Mouse (Mus musculus) left cerebral cortex, postnatal 10 days (tissue): ENCODE results near the gene Pnkd. TPM values are rescaled to one million over a fixed set of nuclear protein-coding genes. Genes with fewer than 3 reads are reported as not detected.
A peak's percentile ranks its signal among the peaks of the same experiment; 100 is the strongest.
"Not testable (repeated sequence)": the region's sequence is repeated elsewhere in the genome, so short reads cannot be mapped to it uniquely, and the experiment has no call there.

Experiments
- DNase-seq, 2 experiments: peaks; one replicate each; pipeline ENCODE4 v3.0.0; 2021 to 2022; ENCODE audit warnings: low spot score in 2 of 2, mixed read lengths in 1 of 2; ENCODE audit errors: extremely low spot score in 1 of 2
- intact Hi-C: fragments of 180-260 bp; cut with DNase I; formaldehyde crosslinking; loops from one replicate; pipeline ENCODE4 v1.15.1; 2025
- total RNA-seq, 2 experiments: library from RNA; stranded (reverse); gene quantifications; 2 replicates each; pipeline ENCODE4 v1.2.3; 2021

Pnkd gene
- total RNA-seq, 2 experiments from 2014 or later, result 109 to 124 TPM

DNA sequence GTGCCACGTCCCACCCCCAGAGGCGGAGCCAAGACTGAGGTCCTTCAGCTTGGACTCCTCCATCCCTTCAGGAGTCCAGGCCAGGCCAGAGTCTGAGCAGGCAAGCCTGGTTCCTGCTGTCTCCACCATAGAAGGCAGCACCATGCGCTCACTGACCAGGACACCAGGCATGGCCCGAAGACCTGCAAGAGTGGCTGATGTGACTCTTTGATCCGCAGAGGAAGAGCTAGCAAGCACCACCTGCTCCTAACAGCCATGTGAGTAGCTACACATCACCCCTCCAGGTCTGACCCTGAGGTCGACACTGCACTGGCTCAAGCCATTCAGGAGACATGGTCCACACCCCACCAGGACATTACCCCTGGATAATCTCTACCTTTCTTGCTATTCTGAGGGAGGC is 7.7 kb upstream of the Pnkd start:
- intact Hi-C loops, result loop anchor here (5.0 kb wide), 1 partner anchor 70 kb away; no protein-coding TSS in a partner anchor
- DNase-seq, result no peak

DNA sequence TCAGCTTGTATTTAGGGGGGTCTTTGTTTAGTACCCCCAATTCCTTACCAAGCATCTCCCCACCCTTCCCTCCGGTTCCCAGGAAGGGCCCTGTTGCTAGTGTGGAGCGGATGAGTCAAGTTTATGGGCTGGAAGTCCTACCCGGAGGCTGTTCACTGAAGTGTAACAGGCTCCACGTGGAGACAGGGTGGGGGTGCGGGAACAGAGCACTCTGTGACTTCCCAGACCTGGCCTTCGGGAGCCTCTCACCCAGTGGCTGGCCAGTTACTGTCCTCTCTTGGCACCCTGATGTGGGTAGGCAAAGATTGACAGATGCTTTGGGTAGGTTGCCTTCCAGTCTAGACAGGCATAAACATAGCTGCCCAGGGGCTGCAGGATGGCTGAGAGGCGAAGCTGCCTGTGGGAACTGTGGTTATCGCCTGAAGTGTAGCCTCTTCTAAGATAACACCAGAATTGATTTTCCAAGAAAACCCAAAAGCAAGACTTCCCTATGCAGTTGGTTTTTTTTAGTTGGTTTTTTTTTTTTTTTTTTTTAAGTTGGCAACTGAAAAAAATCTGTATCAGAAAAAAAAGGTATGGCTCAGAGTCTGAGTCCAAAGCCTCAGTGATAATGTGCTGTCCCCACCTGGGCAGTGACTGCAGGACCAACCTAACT is 6.7 kb upstream of the Pnkd start:
- intact Hi-C loops, result loop anchor here (5.0 kb wide), 1 partner anchor 71 kb away; no protein-coding TSS in a partner anchor
- DNase-seq, result no peak

DNA sequence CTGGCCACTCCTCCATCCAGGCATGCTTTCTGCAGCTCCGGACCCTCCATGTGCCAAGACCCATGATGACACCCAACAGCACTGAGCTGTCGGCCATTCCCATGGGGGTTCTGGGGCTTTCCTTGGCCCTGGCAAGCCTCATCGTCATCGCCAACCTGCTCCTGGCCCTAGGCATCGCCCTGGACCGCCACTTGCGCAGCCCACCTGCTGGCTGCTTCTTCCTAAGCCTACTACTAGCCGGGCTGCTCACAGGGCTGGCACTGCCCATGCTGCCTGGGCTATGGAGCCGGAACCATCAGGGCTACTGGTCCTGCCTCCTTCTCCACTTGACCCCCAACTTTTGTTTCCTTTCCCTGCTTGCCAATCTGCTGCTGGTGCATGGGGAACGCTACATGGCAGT is 6.2 kb upstream of the Pnkd start, which contains the start of gene Gpbar1:
TSS of gene Gpbar1 (plus strand) at position 13 of the 400 bp plus-strand sequence.
- intact Hi-C loops, result loop anchor here (5.0 kb wide), 1 partner anchor 71 kb away; no protein-coding TSS in a partner anchor
- no peak for DNase-seq

- intact Hi-C loops, result loop anchor here (5.0 kb wide), 1 partner anchor 72 kb away; no protein-coding TSS in a partner anchor
- DNase-seq, result peak in 1 of 2 experiments; percentile 42
Observed at GRCm38 (mm10) chr1:74278988-74279387, 5.7 kb upstream of the Pnkd start.

GRCm38 (mm10) chr1:74280591-74281325 is 4.0 kb upstream of the Pnkd start:
- no peak for DNase-seq
- intact Hi-C loops, result no loop called here

GRCm38 (mm10) chr1:74281372-74281771 is 3.4 kb upstream of the Pnkd start:
- no peak for DNase-seq
- intact Hi-C loops, result no loop called here

DNA sequence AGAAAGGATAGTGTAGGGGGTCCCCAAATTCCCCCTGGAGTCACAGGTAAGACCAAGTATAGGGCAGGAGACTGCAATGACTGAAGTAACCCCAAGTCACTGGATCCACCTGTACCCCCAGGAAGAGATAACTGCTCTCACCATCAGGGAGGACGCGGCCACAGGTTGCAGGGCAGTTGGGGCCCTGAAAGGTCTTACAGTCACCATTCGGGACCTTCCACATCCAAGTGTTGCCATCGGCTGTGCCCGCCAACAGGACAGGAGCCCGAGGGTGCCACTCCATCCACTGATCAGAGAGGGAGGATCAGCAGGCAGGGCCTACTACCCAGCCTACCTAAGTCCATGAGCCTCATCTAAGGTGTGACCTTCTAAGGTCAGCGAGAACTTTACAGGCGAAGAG is 2.8 kb upstream of the Pnkd start:
- no peak for DNase-seq
- intact Hi-C loops, result no loop called here

DNA sequence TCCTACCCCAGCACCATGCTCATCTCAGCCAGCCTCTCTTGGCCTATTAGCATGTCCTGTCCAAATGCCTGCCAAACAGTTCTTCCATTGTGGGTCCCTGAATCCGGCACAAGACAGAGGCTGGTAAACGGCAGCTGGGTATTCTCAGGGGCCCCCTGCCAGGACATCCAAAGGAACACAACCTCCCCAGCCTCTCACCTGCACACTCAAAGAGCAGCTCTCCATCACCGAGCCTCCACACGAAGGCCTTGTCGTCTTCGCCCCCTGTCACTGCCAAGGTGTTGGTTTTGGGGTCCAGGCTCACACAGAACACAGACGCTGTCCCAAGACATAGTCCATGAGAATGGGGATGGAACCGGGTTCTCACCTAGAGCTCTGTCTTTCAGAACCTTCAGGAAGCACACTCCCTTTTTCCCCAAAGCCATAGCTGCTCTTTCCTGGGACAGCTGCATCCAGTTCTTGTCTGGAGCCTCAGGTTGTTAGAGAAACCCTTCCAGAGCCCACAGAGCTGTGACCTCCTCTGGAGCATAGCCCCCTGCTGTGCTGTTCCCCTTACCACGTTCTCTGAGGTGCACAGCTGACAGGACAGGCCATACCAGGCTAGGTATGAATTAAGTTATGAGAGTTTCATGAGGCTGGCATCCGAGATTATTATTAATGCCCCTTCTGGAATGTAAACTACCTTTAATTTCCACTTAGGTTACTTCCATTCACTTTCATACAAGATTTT is 1.7 kb upstream of the Pnkd start:
- DNase-seq, result no peak
- intact Hi-C loops, result no loop called here

DNA sequence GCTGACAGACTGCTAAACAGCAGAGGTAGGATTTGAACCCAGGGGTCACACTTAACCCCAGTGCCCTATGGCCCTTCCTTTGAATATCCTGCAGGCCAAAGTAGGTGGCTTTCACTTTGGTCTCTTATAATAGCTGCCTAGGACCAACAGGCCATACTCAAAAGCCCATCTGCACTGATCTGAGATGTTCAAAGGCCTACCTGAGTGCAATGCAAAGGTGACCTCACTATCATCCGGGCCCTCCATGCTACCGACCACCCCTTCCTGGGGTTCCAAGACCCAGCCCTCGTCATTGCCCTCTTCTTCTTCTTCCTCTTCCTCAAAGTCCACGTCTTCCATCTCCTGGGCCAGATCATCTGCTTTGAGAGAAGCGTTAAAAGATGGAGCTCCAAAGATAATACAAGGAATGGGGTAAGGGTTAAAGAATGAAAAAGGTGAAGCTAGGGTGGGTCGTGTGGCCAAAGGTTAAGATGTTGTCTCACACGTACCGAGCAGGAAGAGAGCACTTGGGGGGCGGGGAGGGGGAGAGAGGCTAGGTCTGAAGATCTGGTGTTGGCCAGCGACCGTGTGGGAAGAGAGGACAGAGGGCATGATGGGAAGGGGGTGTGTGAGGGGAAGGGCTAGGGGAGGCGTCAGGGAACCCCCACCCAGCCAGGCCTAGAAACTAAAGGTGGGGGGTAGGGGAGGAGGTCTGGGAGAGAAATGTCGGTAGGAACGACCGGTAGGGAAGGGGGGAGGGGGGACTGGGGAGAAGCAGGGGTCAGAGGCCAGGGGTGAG is 855 bp upstream of the Pnkd start:
- intact Hi-C loops, result no loop called here

DNA sequence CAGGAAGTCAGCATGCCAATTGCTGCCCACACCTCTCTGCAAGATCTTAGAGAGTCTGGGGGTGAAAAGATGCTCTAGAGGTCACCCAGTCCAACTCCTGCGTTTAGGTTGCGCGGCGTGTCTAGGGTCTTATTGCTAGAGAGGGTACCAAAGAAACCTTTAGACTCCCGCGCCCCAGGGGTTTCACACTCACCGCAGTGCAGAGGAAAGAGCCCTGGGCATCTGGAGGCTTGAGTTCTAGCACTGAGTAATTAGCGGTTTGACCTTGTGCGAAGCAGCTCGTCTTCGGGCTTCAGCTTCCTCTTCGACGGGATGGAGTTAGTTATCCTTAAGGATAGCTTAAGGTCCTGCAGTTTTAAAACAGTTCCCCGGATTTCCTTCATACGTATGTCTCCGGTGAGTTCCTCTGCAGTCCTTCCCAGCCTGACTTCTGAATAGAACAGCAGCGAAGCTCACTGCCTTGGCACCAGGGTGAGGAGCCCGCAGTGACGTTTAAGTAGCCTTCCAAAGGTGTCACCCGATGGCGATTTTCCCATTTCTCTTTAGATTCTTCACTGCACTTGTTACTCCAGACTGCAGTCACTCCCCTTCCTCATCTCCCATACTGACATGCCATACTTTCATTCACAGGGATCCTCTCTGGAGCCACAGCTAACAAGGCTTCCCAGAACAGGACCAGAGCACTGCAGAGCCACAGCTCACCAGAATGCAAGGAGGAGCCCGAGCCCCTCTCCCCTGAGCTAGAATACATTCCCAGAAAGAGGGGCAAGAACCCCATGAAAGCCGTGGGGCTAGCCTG is 681 bp downstream of the Pnkd start:
- DNase-seq, result no peak
- intact Hi-C loops, result no loop called here

More for the DNA sequence above, 855 bp upstream of the Pnkd start:
- DNase-seq, result peak; percentile 42 to 86

GRCm38 (mm10) chr1:74286869-74287607 is 2.3 kb downstream of the Pnkd start:
- intact Hi-C loops, result not testable (repeated sequence)

GRCm38 (mm10) chr1:74288327-74288726 is 3.6 kb downstream of the Pnkd start:
- DNase-seq, result no peak

More at GRCm38 (mm10) chr1:74286869-74287607, 2.3 kb downstream of the Pnkd start:
- DNase-seq, result peak in 1 of 2 experiments; percentile 50

DNA sequence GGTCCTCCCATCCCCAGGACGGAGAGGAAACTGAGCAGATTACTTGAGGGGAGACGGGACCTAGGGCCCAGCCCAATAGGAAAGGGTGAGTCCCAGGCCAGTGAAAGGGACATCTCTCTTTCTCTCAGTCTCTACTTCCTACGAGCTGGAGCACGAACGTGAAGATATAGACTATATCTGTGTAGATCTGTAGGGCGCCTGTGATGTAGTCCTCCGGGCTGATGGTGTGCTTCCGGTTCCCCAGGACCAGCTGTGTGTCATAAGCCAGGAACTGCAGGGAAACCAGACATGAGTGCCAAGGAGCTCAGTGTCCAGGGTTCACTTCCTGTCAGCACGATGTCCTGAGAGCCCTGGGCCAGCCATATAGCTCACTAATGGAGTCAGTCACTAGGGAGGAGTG is 4.5 kb downstream of the Pnkd start:
- intact Hi-C loops, result no loop called here
- no peak for DNase-seq

More at GRCm38 (mm10) chr1:74288327-74288726, 3.6 kb downstream of the Pnkd start:
- intact Hi-C loops, result no loop called here

GRCm38 (mm10) chr1:74289740-74290139 is 5.0 kb downstream of the Pnkd start:
- intact Hi-C loops, result no loop called here

DNA sequence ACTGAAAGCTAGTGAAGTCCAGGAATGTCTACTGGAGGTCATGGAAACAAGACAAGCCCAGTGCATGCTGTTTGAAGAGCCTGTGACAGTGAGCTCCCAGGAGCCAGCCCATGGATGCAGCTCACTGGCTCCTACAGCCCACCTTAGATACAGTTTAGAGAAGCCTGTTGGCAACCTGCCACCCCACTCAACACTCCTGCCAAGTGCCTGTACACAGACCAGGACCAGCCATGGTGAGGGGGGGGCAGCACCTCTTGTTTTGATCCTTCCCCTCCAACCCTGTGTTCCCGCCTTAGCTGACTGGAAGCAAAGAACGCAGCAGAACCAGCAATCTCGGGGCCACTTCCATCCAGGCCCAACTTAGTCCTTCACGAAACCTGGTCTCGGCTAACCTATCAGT is 5.4 kb downstream of the Pnkd start:
- intact Hi-C loops, result no loop called here
- DNase-seq, result peak in 1 of 2 experiments; percentile 56

More at GRCm38 (mm10) chr1:74289740-74290139, 5.0 kb downstream of the Pnkd start:
- DNase-seq, result no peak

- DNase-seq, result no peak
- intact Hi-C loops, result no loop called here
Observed at GRCm38 (mm10) chr1:74292331-74293020, 7.7 kb downstream of the Pnkd start.
